Mouse (Mus musculus): ENCODE data around the gene Pcdh9. TPM values are rescaled to one million over a fixed set of nuclear protein-coding genes. Genes with fewer than 3 reads are reported as not detected.

Gene Pcdh9
- total RNA-seq, 2 experiments from 2014 or later: not detected

DNA sequence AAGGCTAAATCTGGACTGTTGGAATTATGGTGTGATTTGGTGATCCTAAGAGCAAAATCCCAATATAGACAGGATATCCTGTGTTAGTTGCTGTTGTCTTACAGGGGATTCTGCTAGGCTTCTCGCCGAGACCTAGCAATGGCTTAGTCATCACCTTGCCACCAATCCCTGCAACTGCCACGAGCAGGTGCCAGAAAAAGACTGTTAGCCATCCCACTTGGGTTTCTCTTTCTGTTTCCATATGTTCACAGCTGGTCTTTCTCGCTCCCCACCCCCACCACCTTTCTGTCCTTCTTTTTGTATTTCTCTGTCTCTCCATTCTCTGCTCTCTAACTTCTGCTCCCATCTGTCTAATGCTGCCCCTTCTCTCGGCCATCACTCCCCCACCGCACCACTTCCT lies 831.7 kb downstream of the Pcdh9 start:
- no peak for ATAC-seq (replicated peaks; ENCODE audit: poor library complexity)

DNA sequence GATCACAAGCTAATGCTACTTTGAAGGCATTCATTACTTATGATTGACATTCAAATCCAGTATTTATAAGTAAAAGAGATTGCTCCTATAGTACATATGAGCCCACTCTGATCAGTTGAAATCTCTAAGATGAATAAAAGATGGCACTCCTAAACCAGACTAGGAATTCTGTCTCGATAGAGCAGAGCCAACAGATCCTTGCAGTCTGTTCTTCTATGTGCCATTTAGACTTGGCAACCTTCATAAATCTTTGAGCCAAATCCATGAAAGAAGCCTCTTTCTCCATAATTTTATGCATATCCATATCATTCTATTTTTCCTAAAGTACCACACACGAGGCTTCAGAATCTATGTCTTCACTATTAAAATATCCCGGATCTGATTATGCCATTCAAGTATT lies 834.5 kb downstream of the Pcdh9 start:
- ATAC-seq (replicated peaks; ENCODE audit: poor library complexity): no peak

DNA sequence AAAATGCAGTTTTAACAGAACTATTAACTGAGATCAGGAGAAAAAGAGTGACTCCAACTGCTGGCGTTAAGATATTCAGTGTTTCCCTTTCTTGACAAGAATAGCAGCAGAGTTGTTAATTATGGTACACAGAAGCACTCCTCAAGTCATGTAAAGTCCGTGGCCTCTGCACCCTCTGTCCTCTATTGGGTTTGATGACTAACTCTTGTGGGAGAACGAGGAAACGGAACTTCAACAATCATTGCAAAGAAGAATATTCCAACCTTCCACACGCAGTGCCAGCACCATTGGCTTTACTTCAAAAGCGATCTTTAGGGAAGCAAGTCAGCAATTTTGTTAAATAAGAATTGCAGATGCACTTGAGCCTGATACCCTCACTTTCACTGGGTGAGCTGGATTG lies 849.9 kb downstream of the Pcdh9 start:
- ATAC-seq (replicated peaks; ENCODE audit: poor library complexity): no peak

DNA sequence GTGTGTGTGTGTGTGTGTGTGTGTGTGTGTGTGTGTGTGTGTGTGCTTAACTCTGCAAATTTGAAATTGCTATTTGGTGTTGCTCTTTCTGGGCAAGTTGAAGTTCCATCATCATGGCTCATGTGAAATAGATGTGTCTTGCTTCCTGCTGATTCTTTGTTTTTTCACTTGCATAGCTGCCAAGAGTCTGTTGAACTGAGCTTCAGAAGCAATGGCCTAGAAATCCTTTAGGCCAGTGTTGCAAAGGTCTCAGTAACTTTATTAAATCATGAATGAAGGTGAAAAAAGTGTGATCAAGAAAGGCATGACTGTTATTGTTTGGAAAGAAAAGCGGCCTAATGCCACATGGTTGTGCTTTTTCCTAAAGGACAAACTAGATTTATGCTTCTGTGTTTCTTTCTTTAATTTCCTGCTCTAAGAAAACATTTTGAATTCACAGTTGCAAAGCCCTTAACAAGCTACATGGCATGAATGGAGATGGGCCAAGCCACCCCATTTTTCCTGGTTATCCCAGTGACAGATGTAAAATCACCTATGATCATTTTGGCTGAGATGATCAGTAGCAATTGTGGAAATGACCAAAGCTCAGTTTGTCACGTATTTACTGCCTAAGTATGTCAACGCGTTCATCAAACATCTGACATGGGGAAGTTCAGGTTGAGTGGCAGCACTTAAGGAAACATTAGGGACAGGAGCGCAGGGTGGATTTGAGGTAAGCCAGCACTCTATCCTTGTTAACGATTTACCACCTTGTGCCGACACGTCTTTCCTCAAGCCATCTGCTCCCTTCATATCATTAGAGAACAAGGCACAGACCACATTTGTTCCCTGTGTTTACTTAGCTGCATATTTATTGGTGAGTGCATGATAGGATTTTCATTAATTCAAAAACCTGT lies 850.9 kb downstream of the Pcdh9 start:
- no peak for ATAC-seq (replicated peaks; ENCODE audit: poor library complexity)

DNA sequence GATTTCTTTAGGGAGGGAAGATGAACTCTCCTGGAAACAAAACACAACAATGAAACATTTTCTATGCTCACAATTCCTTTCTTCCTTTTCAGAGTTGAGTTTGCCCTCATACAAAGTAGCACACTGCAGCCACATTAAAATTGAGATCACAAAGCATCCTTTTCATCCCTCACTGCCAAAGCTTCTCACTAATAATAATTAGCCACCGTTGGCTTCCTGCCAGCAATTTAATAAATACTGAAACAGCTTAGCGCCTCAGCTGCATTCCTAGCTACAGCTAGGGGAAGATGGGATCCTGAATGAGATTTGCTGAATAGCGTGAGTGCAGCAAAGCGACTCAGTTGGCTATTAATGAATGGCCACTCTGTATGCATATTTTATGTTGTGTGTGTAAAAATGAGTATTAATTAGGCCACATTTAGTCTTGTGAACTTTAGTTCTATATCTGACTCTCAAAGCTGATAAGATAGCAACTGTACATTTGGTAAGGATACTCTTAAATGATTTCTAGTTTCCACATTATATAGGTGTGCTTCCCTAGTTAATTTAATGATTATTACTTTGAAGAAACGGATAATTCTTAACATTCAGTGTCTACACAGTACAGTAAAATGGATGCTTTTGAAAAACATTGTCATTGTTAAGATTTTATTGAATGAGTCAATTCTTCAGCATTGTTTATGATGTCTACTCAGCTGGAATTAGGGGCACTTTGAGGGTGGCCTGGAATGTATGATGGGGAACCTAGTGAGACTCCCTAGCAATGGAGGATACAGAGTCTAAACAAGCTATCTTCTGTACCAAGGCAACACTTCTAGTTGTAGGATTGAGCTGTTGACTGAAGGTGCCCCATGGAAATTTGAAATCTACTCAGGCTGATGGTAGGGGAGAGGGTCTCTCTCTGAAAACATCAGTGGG lies 881.1 kb downstream of the Pcdh9 start:
- ATAC-seq (replicated peaks; ENCODE audit: poor library complexity): no peak
